Mouse (Mus musculus): ENCODE results near the gene Gm35315.
A peak's percentile ranks its signal among the peaks of the same experiment; 100 is the strongest.
"Not testable (repeated sequence)": the region's sequence is repeated elsewhere in the genome, so short reads cannot be mapped to it uniquely, and the experiment has no call there.

Gm35315 gene

DNA sequence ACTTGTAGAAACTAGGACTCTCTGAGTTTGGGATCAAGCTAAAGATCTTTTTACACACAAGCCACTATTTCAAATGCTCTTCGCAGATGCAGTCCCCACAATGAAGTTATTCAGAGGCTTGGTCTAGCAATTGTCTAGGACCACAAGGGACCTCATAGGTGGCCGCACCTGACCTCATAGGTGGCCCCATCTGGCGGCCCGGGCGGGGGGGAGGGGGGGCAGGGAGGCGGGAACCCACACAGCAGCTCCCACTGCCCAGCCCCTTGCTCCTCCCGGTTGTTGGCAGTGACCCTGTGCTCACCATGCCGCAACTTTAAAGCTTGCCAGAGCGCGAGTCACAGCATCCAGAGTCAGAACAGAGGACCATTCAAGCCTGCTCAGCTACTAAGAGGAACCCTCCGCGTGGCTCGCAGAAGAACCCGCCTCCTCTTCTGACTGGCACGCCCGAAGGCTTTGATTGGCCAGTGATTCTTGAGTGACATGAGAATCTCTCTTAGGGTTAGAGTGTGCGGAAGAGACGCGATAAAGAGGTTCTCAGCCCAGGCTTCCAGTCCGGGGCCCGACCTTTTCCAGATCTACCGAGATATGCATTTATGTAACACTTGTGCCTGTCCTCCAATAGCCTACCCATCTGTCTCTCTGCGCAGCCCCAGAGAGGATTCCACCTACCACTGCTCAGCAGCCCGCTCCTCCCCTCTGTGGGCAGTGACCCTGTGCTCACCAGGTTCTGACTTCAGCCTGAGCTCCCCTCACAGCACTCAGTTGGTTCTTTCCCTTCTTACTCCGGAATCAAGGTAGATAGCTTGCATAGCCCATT, at the start of gene Gm35315:
TSS of gene Gm35315 (minus strand) at position 391 of the 817 bp plus-strand sequence.
- peak; percentile 84 to 88 for DNase-seq (ENCODE audit: low spot score in 2 of 2)

GRCm38 (mm10) chr5:110143007-110143406, 48.8 kb upstream of the Gm35315 start:
- no peak for DNase-seq (ENCODE audit: low spot score in 2 of 2)

- no peak for DNase-seq (ENCODE audit: low spot score in 2 of 2)
Measured at GRCm38 (mm10) chr5:110142309-110142708, 48.1 kb upstream of the Gm35315 start.

- DNase-seq (ENCODE audit: low spot score in 2 of 2): no peak
Measured at GRCm38 (mm10) chr5:110140424-110140823, 46.2 kb upstream of the Gm35315 start.

DNA sequence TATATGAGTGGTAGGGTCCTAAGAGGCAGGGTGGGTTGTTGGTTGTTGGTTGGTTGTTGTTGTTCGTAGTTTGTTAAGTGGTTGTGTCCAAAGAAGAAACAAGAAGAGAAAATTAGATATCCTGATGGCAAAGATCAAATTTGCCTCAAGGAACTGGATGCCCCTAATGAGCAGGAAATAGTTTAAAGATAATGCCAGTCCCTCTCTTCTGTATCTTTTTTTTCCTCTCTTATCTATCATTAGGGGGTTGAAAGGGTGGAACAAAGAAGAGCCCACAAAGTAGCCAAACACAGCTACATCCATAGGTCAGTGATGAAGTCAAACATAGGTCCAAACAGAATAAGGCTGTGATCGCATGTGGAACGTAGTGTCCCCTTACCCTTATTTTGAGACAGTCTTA, 45.1 kb upstream of the Gm35315 start:
- DNase-seq (ENCODE audit: low spot score in 2 of 2): no peak

DNA sequence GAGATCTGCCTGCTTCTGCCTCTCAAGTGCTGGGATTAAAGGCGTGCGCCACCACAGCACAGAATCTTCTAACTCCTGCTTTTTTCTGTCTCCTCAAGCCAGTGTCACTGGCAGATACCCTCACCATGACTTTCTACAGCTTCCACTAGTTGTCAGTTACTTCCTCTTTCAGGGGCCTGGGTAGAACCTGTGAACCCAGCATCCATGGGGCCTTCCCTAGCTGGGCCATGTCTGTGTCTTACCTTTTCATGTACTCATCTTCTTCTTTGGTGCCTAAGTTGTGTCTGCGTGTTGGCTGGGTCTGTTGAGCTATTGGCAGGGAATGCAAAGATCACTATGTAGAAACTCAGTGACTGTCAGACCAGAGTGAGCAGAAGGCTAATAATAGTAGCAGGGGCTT, 43.6 kb upstream of the Gm35315 start:
- no peak for DNase-seq (ENCODE audit: low spot score in 2 of 2)

GRCm38 (mm10) chr5:110136087-110136464, 41.9 kb upstream of the Gm35315 start:
- no peak for DNase-seq (ENCODE audit: low spot score in 2 of 2)

DNA sequence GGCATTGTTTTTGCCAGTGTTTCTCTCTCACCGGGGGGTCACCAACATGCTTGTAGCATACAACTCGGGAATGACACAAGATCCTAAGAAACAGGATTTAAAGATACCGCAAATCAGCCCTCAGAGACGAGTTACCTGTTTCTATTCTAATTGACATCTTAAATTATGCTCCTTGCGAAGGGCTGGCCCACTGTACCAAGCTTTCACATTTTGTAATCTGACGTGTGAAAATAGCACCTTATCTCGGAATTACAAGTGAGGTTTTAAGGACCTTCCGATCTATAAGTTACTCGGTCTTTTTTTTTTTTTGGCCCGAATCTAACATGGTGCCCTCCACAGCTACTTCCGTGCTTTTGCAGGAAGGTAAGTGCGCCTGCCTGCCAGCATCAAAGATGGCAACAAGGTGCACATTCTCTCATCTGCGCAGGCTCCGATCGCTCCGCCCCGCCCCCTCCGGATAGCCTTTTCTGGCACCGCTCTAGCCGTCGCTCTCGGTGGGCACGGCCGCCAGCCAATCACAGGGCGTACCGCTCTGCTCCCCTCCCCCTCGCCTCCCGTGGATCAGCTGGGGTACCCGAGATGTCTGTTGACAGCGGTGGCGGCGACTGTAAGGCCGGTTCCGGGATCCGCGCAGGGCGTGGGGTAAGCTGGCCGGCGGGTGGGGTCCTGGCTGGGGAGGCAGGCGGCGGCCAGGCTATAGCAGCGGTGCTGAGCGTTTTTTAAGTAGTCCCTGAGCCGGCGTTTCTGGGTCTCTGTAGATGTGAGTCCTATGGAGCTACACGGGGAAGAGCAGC, 41.3 kb upstream of the Gm35315 start, which contains the start of gene Chfr:
TSS of gene Chfr (plus strand) at position 550 of the 794 bp plus-strand sequence.
- peak; percentile 99 for DNase-seq (ENCODE audit: low spot score in 2 of 2)

GRCm38 (mm10) chr5:110122380-110122779, 28.2 kb upstream of the Gm35315 start:
- DNase-seq (ENCODE audit: low spot score in 2 of 2): not testable (repeated sequence)

DNA sequence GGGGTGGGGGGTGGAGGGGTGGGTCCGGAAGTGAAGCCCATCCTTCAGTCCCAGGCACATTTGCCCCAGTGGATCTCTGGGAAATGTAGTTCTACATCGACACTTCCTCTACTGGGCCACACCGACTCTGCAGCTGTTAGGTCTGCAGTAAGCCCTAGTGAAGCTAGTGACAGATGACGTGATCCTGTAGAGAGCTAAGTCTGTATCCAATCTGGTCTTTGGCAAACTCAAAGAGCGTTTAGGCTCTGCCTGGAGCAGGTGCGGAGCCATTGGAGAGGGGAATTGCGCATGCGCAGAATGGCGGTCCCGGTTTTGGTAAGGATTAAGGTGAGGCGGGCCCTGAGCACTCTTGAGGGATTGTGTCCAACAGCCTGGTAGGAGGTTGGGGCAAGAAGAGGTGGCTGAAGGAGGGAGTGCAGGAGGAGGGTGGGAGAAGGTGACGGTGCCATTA, 15.8 kb upstream of the Gm35315 start, which contains the start of gene Zfp605:
TSS of gene Zfp605 (plus strand) at position 102 of the 451 bp plus-strand sequence.
- peak; percentile 90 to 91 for DNase-seq (ENCODE audit: low spot score in 2 of 2)

DNA sequence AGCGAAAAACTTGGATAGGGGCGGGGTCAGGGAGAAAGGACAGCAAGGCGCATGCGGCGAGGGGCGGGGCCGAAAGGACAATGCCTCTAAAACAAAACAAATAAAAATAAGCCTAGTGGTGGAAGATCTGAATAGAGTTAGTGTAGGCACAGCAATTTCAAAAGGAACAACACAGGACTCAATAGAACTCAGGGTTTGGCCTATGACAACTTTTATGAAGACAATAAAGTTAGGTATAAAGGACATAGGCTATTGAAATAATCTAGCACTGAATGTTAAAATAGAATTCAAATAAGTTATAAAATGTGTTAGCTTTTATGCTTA, 14.0 kb upstream of the Gm35315 start:
- DNase-seq (ENCODE audit: low spot score in 2 of 2): no peak

DNA sequence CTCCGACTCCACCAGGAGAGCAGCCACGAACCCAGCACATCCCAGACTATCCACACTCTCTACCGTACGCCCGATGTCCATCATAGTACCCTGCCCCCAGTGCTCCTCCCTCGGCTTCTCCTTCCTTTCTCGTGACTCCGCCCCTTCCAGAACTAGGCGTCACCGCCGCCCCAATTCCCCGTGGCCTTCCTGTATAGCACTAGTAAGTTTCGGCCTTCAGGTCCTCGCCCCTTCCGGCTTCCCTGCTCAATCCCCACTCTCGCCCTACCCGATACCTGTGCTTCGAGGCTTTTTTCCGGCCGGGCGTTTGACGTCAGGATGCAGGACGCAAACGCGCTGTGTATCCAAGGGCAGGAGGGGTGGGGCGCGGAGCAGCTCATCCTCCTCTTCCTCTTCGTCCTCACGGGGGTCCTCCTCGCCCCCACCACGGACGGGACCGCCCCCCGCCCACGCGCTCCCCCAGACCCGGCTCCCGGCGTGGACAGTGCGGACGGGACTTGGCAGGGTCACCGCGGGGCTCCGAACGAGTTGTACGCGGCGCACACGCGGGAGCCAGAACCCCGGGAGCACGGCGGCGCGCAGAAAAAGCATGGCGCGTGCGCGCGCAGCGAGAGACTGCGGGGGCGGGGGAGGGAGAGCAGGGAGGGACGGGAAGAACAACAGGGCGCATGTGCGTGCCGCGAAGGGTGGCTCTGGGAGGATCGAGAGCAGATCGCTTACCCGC, 13.5 kb upstream of the Gm35315 start, which contains the start of gene Gtpbp6:
TSS of gene Gtpbp6 (minus strand) at position 617 of the 724 bp plus-strand sequence.
- DNase-seq (ENCODE audit: low spot score in 2 of 2): peak; percentile 93 to 96

GRCm38 (mm10) chr5:110106901-110107564, 12.8 kb upstream of the Gm35315 start:
- DNase-seq (ENCODE audit: low spot score in 2 of 2): peak; percentile 24 to 43

GRCm38 (mm10) chr5:110106140-110106871, 12.1 kb upstream of the Gm35315 start:
- peak in 1 of 2 experiments; percentile 23 for DNase-seq (ENCODE audit: low spot score in 2 of 2)

GRCm38 (mm10) chr5:110104616-110105380, 10.6 kb upstream of the Gm35315 start:
- DNase-seq (ENCODE audit: low spot score in 2 of 2): no peak

DNA sequence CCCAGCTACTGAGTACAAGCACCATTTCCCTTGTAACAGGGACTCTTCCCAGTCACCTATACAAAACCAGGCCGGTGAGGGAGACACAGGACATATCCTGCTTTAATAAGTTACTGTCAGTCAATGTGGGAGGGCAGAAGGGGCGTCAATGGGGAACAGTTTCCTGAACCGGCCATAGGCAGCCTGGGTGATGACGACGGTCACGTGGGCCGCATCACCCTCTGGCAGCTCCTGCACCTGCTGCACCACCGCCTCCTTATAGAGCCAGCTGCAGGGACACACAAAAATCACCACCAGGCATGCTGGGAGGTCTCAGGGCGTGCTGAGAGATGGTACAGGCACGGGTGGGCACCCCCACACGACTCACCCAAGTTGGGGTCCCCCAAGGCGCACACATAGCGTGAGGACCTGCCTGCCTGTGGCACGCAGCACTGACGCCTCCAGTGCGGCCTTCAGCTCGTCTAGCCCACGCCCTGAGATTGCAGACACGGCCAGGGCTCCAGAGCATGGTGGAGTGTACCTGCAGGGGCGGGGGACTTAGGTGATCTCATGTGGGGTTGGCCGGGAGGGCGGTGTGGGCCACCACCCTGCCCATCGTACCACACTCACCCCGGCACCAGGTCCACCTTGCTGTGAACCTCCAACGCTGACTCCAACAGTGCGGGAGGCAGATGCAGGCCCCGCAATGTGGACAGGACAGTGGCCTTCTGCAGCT, 9.8 kb upstream of the Gm35315 start:
- no peak for DNase-seq (ENCODE audit: low spot score in 2 of 2)

- DNase-seq (ENCODE audit: low spot score in 2 of 2): no peak
Measured at GRCm38 (mm10) chr5:110102853-110103625, 8.8 kb upstream of the Gm35315 start.

GRCm38 (mm10) chr5:110102429-110102828, 8.2 kb upstream of the Gm35315 start:
- no peak for DNase-seq (ENCODE audit: low spot score in 2 of 2)
